Mouse (Mus musculus) C2C12 (cell line): ENCODE results near the gene Rnf144a. TPM values are rescaled to one million over a fixed set of nuclear protein-coding genes. Genes with fewer than 3 reads are reported as not detected.

Source experiments
- H3K27me3 ChIP-seq: one replicate; pipeline ENCODE4 v1.6.1; 2011; ENCODE audit not compliant: control insufficient read depth, insufficient read depth, insufficient read length
- H3K36me3 ChIP-seq: one replicate; pipeline ENCODE4 v1.6.1; 2011; ENCODE audit not compliant: control insufficient read depth, insufficient read depth
- H3K4me3 ChIP-seq: one replicate; pipeline ENCODE4 v1.5.1; 2011; ENCODE audit warnings: mild to moderate bottlenecking, control low read depth; ENCODE audit not compliant: poor library complexity, insufficient read depth, severe bottlenecking
- H3K79me2 ChIP-seq: one replicate; pipeline ENCODE4 v1.6.1; 2011; ENCODE audit not compliant: control insufficient read depth, insufficient read depth
- H3K79me3 ChIP-seq: one replicate; pipeline ENCODE4 v1.6.1; 2011; ENCODE audit warnings: low read depth, control low read depth
- H3ac ChIP-seq: one replicate; pipeline ENCODE3; 2011; ENCODE audit warnings: low read depth; ENCODE audit not compliant: control insufficient read depth, insufficient read length
- CEBPB ChIP-seq: IDR thresholded peaks from one replicate; pipeline ENCODE4 v1.6.1; 2011; ENCODE audit warnings: low read depth, mild to moderate bottlenecking, control low read depth, moderate library complexity
- CTCF ChIP-seq: IDR thresholded peaks from one replicate; pipeline ENCODE4 v1.5.1; 2011; ENCODE audit not compliant: control insufficient read depth, insufficient read depth, insufficient read length
- FOSL1 ChIP-seq: IDR thresholded peaks from one replicate; pipeline ENCODE4 v1.8.0; 2011; ENCODE audit warnings: mild to moderate bottlenecking, low read length; ENCODE audit not compliant: poor library complexity, insufficient read depth, severe bottlenecking
- MAX ChIP-seq: IDR thresholded peaks from one replicate; pipeline ENCODE4 v1.6.1; 2011; ENCODE audit warnings: mild to moderate bottlenecking, control low read depth
- MYOD1 ChIP-seq: IDR thresholded peaks from one replicate; pipeline ENCODE4 v1.6.1; 2011; ENCODE audit warnings: low read depth; ENCODE audit not compliant: control insufficient read depth, insufficient read length
- MYOG ChIP-seq: IDR thresholded peaks from one replicate; pipeline ENCODE4 v1.6.1; 2011; ENCODE audit not compliant: control insufficient read depth, insufficient read length; ENCODE audit errors: extremely low read depth
- USF1 ChIP-seq: IDR thresholded peaks from one replicate; pipeline ENCODE4 v1.6.1; 2011; ENCODE audit warnings: low read depth, mild to moderate bottlenecking, control low read depth, moderate library complexity
- polyA plus RNA-seq: library from polyadenylated mRNA; unstranded; fragments of >200 nt; fragmentation: generic; extraction: Trizol; gene quantifications from one replicate; pipeline ENCODE4 v1.2.1, GENCODE M21; 2012; ENCODE audit warnings: missing spikeins

Gene Rnf144a
- polyA plus RNA-seq, 1 experiment: not detected

DNA sequence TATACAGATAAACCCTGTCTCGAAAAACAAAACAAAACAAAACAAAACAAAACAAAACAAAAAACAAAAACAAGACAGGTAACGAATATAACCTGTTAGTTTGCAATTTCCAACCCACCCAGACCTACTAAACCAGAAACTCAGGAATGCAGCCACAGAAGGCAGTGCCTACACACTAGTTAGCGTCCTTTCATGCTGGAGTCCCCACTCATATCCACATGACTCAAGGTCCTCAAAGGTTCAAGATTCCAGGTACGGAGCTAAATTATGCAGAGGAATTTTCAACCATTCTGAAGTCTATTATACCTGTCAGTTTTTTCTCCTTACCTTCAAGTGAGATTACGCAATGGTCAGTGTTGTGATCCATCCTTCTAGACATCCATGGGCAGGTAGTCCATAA lies 70.6 kb downstream of the Rnf144a start:
- TF ChIP-seq USF1 (no peak), MYOD1 (no peak), CEBPB (no peak), MAX (no peak)
- no peak overlapping the region for H3K4me3 ChIP-seq
- no peaks in the 10 kb centered on the region for H3K27me3 ChIP-seq
- no peaks in the 10 kb centered on the region for H3K79me3 ChIP-seq
- H3ac ChIP-seq: no peak overlapping the region
- H3K79me2 ChIP-seq: no peaks in the 10 kb centered on the region
- H3K36me3 ChIP-seq: no peaks in the 10 kb centered on the region

DNA sequence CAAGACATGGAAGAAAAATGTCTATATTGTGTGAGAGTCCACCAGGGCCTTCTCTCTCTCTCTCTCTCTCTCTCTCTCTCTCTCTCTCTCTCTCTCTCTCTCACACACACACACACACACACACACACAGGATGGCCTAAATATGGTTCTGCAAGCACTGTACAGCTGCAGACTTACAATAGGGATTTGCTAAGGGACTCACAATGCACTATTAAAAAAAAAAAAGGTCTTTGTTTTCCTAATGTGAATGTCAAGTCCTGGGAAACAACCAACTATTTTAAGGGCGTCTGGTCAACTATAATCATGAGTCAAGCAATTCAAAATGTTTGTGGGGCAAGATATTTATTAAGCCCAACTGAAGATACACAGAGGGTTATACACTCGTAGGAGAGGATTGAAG lies 71.9 kb downstream of the Rnf144a start:
- Histone ChIP-seq H3K4me3 (no peak overlapping the region), H3K79me2 (no peaks in the 10 kb centered on the region), H3K36me3 (no peaks in the 10 kb centered on the region), H3K79me3 (no peaks in the 10 kb centered on the region), H3ac (no peak overlapping the region), H3K27me3 (no peaks in the 10 kb centered on the region)
- TF ChIP-seq MAX (no peak), MYOG (no peak), CTCF (no peak), USF1 (no peak), FOSL1 (no peak), MYOD1 (no peak), CEBPB (no peak)

GRCm38 (mm10) chr12:26342663-26343062 lies 72.4 kb downstream of the Rnf144a start:
- H3ac ChIP-seq: no peak overlapping the region
- H3K36me3 ChIP-seq: no peaks in the 10 kb centered on the region
- no peaks in the 10 kb centered on the region for H3K79me3 ChIP-seq
- no peaks in the 10 kb centered on the region for H3K27me3 ChIP-seq
- H3K79me2 ChIP-seq: no peaks in the 10 kb centered on the region
- TF ChIP-seq MAX (no peak), MYOD1 (no peak), CEBPB (no peak), USF1 (no peak), FOSL1 (no peak), MYOG (no peak), CTCF (no peak)
- H3K4me3 ChIP-seq: no peak overlapping the region

DNA sequence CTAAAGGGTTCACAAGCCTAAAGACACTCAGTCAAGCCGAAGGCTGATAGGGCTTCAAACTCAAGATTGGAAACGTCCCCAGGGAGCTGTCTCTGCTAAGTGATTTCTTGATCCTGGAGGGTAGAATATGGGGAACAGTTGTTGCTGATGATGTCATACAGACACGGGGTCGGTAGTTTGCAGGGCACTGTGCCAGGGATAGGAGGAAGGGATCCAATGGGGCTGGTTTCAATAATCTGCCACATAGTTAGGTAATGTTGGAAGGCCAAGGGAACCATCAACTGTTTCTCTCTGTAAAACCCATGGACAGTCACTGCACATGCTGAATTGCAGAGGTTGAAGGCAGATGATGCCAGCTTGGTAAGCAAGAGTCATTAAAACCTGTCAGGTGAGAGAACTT lies 73.0 kb downstream of the Rnf144a start:
- Histone ChIP-seq H3K79me2 (no peaks in the 10 kb centered on the region), H3K27me3 (no peaks in the 10 kb centered on the region), H3K36me3 (no peaks in the 10 kb centered on the region), H3ac (no peak overlapping the region), H3K4me3 (no peak overlapping the region), H3K79me3 (no peaks in the 10 kb centered on the region)
- no peak for TF ChIP-seq FOSL1
- TF ChIP-seq USF1: no peak

DNA sequence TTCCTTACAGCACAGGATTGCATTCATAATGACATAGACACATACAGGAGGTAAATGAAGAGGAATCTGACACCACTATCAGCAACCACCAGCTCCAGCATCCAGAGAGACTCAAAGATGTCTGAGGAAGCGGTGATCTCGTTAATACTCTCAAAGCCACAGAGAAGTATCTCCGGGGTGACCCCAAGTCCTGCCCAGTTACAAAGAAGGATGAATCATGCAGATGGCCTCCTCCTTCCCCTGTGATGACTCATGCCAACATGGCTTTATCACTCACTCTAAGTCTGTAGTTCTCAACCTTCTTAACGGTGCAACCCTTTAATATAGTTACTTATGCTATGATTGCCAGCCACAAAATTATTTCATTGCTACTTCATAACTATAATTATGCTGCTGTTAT lies 74.4 kb downstream of the Rnf144a start:
- H3K27me3 ChIP-seq: no peaks in the 10 kb centered on the region
- H3K79me3 ChIP-seq: no peaks in the 10 kb centered on the region
- H3K36me3 ChIP-seq: no peaks in the 10 kb centered on the region
- no peak overlapping the region for H3K4me3 ChIP-seq
- no peak overlapping the region for H3ac ChIP-seq
- TF ChIP-seq USF1 (no peak), MYOD1 (no peak), MAX (no peak), FOSL1 (no peak), CEBPB (no peak), CTCF (no peak), MYOG (no peak)
- no peaks in the 10 kb centered on the region for H3K79me2 ChIP-seq

GRCm38 (mm10) chr12:26339886-26340285 lies 75.2 kb downstream of the Rnf144a start:
- no peak overlapping the region for H3ac ChIP-seq
- no peak overlapping the region for H3K4me3 ChIP-seq
- TF ChIP-seq MYOD1 (no peak), USF1 (no peak), FOSL1 (no peak), MYOG (no peak), CTCF (no peak), CEBPB (no peak), MAX (no peak)
- H3K36me3 ChIP-seq: no peaks in the 10 kb centered on the region
- H3K79me2 ChIP-seq: no peaks in the 10 kb centered on the region
- no peaks in the 10 kb centered on the region for H3K79me3 ChIP-seq
- no peaks in the 10 kb centered on the region for H3K27me3 ChIP-seq
